Mouse (Mus musculus) embryo, embryonic 10 days (tissue): ENCODE data around the gene Gak.
A peak's percentile ranks its signal among the peaks of the same experiment; 100 is the strongest.

Source experiments
- DNase-seq: peaks from one replicate; pipeline ENCODE4 v3.0.0-alpha.2; 2015; ENCODE audit warnings: low spot score

Gene Gak

DNA sequence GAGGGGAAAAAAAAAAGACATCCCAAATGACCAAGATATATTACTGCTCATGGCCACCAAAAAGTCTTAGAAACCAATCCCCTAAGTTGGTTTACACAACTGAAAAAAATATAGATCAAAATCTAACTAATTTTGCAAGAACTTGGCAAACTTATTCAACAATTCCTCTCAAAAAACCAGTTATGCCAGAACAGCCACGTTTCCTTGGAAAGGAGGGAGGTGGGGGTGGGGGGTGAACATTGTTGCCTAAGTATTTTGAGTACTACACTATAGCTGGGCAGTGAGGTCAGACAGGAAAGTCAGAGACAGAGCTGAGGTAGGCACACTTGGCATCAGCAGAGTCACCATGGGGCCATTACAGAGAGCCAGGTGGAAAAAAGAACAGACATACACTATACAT lies 29.6 kb downstream of the Gak start:
- DNase-seq, result no peak

DNA sequence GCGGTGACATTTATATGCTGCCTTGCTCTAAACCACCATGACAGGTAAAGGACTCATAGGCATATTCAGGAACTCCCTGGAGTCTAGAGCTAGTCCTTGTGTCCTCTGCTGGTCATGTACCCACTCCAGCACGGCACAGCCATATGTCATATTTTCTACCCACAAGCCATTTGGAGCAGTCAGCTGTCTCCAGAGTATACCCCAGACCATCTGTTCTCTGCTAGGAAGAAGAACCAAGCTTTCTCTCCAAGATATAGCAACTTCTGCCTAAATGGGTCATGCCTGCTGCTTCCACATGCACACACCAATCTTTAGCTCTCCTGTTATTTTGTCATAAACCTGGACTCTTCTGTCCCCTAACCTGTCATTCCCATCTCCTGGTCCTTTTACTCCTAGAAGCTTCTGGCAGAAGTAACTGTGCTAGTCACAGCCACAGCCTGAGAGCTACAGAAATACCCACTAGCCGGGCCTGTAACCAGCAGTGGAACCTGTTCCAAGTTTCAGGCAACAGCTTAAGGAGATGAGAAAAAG lies 48.1 kb downstream of the Gak start:
- DNase-seq, result no peak

DNA sequence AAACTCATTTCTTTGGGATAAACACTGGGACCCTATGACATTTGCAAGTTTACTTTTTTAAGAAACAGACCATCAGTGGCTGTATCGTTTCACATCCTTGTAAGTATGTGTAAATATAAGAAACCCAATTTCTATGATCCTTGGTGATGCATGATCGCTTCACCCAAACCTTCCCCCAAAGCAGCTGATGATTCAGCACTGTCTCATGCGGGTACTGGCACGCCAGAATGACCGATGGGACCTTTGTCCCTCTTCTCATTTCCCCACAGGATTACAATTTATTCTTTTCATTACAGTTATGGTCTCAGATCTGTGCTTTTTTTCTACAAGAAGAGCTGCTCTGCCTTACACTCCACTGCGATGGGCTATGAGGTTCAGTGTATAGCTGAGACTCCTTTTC lies 56.5 kb downstream of the Gak start:
- no peak for DNase-seq

DNA sequence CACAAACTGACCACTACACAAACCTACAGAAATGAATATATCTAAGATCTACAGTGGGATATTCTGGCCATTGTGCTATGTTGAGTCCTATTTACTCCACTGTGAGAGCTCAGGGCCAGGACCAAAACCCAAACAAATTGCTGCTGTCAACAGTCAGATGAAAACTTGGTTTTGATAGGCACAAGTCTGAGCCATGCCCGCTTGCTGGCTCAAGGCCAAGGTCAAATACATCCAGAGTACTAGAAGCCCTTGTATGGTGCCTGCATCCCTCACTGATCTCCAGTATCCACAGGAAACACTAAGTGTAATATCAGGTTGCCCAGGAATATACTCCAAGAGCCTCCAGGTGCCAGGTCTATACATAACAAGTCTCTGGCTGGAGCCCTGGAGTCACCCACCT lies 58.6 kb downstream of the Gak start:
- no peak for DNase-seq

DNA sequence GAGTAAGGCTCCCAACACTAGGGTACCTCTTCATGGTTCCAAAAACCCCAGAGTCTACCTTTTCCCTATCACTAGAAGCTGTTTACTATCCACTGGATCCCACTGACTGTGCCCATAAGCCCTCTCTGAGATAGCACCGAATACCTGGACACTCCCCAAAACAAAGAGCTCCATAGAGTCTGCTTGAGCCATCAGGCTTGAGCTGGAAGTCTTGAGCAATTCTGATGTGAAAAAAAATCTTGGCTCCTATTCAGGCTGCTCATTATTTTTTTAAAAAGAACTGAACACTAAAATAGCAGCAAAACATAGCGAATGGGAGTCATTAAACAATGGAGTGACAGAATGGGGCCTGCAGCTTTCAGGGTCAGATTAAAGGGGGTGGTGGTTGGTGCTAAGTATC lies 62.5 kb downstream of the Gak start:
- no peak for DNase-seq

DNA sequence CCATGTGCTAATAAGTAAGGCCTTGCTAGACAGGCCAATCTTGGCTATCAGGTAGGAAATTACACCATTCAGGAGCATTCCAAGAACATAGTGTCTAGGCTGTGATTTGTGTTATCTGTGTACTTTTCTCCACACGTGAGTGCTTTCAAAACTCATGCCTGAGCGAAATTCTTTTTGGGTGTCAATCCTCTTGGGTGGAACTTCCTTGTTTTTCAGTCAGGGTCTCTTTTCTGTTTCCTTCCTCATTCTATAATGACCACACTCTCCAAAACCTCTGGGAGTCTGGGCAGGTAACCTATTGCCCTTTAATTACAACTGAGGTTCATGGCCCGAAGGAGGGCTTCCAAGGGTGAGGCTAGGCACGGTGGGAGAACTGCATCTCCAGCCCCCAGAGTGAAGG lies 63.0 kb downstream of the Gak start:
- no peak for DNase-seq

DNA sequence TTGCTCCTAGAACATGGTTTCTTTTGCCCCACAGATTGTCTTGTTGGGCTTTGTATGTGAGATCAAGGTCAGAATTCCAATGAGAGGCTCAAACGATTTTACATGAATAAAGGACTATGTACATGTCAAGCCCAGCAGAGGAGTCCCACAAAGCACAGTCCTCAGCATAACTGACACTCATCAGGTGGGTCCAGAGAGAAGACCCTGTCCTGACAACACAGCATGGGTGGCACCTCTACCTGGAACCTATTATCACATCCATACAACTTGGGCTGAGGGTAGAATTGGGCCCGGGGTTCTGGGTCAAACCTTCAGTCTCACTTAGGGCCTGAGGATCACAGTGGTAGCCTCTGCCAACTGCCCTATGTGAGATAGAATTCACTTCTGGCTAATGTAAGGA lies 64.2 kb downstream of the Gak start:
- no peak for DNase-seq

DNA sequence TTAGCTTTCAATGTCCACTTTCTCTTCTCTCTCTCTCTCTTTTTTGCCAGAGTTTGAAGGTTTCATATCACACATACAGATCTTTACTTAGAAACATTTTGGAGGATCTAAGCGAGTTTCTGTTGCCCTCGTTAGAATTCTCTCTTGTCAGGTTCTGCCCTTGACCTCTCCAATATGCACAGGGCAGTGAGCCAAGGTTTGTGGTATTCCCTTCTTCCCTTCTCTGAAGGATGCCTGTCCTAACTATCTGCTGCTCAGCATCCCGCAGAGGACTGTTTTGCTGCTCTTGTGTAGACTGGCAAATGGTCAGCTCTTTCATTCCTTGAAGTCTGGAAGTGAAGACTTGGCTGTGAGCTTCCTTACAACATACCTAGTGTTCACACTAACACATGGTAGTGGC lies 65.2 kb downstream of the Gak start:
- DNase-seq, result no peak

DNA sequence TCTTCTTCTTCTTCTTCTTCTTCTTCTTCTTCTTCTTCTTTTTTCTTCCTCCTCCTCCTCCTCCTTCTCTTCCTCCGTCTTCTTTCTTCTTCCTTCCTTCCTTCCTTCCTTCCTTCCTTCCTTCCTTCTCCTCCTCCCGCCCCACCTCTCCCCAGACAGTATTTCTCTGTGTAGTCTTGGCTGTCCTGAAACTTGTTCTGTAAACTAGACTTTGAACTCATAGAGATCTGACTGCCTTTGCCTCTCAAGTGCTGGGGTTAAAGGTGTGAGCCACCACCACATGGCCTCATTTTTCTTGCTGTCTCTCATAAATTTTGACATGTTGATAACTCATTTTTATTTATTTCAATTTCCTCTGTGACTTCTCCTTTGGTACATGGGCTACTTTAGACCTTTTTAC lies 67.1 kb downstream of the Gak start:
- no peak for DNase-seq

DNA sequence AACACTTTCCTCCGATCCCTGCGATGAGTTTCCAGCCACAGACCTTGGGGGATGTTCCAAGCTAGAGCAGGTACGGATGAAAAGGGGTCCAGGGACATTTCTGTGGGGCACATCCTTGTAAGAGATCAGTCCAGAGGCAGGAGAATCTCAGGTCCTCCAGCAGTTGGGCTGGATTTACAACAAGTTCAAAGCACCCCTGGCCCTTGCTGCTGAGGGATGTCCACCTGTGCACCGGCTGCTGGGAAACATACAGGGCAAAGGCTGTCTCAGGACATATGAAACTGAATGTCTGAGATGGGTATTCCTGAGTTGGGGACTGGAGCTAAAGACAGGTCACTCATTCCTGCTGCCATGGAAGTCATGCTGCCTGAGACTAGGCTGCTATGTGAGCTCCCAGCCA lies 72.6 kb downstream of the Gak start:
- DNase-seq, result no peak

DNA sequence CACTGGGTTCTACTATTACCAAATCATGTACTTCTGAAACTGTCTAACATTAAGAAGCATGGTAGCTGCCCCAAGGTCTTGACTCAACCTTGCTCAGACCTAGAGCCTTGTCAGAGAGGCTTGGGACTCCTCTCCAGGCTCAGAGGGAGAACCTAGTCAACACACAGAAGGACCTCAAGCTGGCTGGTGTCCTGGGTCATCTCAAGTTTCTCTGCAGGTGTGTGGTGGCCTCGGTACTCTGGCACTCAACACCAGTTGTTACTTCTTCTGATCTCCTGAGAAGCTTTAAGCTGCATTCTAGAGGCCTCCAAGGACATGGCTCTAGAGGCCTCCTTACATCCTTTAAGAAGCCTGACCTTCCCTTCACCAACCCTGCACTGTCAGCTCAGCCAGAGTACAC lies 75.5 kb downstream of the Gak start:
- no peak for DNase-seq

DNA sequence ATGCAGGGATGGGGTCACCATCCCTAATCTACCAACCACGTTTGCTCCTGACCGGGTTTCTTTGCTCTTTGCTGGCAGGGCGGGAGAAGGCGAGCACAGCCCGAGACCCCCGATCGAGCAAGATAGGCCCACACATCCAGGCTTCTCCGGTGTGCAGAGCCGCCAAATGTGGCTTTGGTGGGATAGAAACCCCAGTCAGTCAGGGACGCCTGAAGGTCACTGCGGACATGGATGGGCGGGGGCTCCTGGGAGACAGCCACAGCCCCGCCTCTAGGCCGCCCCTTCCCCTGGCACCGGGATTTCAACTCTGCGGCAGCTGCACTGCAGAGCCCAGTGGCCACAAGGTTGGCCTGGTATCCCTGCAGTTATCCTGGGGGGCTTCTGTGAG lies 79.4 kb downstream of the Gak start:
- DNase-seq, result peak; percentile 10

DNA sequence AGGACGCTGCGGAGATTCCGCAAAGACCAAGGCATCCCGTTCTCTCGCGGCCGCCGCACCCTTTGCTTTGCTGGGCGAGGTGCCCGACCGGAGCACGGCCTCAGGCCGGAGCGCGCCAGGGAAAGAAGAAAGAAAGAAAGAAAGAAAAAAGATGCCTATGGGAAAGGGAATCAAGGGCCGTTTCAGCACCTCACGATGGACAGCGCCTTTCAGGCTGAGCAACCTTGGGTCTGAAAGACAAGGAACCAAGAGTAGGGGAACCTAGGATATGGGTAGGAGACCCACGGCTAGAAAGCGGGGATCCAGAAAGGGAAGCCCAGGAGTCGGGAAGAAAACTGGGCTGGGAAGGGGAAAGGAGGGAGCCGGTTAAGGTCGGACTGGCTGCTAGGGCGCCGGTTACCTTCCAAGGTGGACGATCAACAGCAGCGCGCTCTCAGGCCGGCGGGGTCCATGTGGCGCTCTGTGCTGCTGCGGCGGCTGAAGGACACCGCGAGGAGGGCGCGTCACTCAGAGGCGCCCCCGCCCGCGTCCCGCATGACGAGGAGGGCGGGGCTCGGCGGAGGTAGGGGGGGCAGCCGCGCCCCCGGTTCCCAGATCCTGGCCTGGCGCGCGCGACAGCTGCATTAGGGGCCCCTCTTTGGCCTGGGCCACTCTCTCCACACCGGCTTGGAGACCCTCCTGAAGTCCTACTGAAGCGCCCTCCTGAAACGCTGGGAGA lies 79.9 kb downstream of the Gak start, which contains the start of gene Cplx1:
TSS of gene Cplx1 (minus strand) at position 536 of the 718 bp plus-strand sequence.
- peak; percentile 87 for DNase-seq

DNA sequence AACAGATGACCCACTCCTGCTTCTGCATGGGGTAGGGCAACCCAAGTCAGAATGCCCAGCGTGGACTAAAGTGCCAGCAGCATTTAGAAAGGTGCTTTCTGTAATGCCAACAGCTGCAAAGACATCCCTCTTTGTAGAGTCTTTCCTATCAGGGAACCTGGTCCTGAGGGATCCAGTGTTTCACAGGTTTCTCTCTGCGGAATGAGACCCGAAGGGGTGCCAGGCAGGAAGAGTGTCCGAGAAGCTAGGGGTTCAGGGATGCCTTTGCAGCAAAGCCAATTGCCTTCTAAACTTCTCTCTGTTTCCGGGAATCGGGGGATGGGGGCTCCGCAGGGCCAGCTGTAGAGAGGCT lies 80.4 kb downstream of the Gak start:
- DNase-seq, result no peak

DNA sequence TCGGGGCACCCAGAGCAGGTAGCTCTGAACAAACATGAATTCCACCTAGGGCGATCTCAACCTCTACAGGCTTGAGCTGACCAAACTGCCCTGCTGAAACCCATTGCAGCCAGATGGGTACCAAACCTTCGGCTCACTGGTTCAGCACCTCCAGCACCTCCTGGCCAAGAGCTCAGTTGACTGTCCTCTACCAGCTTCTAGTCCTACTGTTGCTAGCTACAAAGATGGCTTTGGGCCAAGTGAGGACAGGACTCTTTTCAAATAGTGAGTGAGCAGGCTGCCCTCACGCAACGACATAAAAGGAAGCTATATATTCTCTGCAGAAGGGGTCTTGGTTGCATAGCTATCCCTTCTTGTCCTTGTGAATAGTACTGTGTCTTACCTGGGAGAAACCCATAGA lies 81.9 kb downstream of the Gak start:
- no peak for DNase-seq

DNA sequence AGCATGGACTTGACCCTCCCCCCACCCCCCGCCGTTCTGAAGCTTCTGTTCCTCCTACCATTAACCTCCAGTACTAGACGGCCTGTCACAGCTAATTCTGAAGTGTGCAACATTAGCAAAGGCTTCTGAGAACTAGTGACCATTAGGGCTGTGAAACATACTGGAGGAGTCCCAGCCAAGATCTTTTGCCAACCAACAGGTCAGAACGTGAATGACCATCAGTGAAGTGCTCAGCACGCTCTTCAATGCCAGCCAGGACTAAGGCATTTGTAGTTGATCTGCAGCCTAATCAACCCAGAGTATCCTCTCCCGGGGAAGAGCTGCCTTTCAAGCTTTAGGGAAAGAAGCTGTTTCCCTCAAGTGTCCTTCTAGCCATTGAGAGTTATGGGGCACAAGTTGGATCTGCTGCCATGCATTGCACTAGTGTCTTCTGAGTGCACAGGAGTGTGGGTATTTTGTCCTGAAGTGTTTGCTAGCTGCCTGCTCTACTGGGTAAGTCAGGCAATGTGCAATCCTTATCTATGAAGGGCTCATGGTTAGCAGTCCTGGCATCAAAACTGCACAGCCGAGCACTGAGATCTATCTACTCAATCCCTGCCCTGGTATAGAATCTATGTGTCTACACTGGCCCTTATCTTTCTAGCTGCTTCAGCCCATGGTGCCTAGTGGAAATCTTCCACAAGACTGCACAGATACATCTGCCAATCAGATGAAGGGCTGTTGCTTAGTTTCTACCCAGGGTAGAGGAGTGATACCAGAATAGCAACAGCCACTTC lies 85.9 kb downstream of the Gak start:
- no peak for DNase-seq

DNA sequence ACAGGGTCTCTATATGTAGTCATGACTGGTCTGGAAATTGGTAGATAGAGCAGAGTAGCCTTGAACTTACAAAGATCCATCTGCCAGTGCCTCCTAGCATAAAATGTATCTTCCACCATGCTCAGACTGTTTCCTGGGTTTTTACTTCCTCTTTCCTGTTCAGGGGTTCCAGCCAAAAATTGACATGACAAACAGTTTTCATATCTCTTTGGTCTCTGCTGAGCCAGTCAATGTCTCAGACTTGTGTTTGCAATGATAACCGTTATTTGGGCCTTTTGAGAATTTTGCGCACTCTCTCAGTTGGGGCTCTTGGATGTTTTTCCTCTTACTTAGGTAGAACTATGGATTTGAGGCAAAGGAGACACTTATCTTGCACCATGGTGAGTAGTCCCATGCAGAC lies 95.4 kb downstream of the Gak start:
- no peak for DNase-seq

DNA sequence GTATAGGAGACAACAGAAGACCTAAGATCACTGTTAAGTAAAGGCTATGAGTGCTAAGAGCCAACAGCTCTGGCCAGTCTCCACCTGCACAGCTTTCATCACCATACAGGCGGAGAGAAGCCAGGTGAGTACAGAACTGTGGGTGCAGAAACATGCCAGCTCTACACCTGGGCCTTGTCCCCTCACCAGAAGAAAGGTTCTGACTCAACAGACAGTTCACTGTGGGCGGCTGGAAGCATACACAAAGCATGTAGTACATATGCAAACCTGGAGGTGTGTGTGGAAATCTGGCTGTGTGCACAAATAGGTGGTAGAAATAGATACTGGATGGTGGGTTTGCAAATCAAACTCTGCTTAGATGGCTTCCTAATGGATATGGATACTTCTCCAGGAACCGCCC lies 107.0 kb downstream of the Gak start:
- DNase-seq, result no peak

DNA sequence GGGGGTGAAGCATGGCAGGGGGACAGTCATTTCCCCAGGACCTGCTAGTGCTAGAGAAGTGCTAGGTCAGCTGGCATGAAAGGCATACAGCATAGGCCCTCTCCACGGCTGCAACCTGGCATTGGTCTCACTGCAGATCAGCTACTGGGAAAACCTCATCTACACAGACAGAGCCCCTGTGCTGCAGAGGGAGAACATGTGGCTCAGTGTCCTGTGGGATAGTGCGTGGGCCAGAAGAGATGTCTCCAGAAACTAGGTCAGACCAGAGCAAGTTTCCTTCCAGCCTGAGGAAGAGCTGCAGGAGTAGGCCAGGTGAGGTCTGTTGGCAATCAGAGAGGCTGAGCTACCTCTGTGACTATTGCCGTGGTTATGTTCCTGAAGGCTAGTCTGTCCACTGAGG lies 107.7 kb downstream of the Gak start:
- DNase-seq, result no peak

DNA sequence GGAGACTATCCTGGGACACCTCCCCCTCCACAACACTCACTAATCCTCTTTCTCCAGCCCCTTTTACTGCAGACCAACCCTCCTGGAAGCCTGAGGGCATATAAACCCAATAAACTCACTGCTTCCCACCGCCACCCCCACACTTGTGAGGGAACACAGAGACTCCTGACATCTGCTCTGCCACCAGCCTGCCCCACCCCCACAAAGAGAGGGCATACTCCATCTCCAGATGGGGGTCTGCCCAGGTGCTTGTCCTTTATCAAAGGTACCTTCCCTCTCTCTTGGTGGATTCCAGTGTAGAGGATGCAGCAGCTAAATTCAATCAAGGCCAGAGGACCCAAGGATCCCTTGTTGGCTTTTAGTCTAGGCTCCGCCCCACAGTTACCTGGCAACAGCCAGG lies 108.5 kb downstream of the Gak start:
- DNase-seq, result no peak

DNA sequence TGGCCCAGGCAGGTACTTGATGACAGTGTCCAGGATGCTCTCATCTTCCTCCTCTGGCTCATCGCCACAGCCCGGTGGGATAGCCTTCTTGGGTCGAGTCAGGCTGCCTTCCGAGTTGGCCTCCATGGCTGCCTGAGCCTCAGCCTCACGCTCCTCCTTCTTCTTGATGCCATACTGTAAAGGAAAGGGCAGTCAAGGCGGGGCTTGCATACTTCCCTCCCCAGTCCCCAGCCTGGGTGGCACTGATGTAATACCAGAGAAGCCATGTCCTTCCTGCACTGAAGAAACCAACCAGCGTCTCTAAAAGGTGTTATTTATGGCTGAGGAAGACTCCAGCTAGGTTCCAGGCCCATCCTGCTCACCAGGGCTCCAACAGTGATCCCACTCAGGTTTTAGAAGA lies 109.4 kb downstream of the Gak start:
- DNase-seq, result no peak
